Mouse (Mus musculus): ENCODE data around the gene Csrnp1. TPM values are rescaled to one million over a fixed set of nuclear protein-coding genes. Genes with fewer than 3 reads are reported as not detected.

The Csrnp1 gene
- polyA plus RNA-seq, 1 experiment from 2014 or later: 3.3 TPM

GRCm38 (mm10) chr9:119966221-119966910 is 18.1 kb downstream of the Csrnp1 start:
- no peak overlapping the region for H3K9ac ChIP-seq (ENCODE audit: low read depth, low read length)
- H3K4me3 ChIP-seq (ENCODE audit: low read depth, low read length): no peak overlapping the region
- H3K4me2 ChIP-seq (ENCODE audit: low read depth, low read length): no peak overlapping the region
- no peak overlapping the region for H3K27ac ChIP-seq (ENCODE audit: low read length)
- WGBS (ENCODE audit: insufficient replicate concordance): 77% methylated on average over 26 of the region's 26 CpGs
- no peaks in the 10 kb centered on the region for H3K36me3 ChIP-seq (ENCODE audit: control insufficient read depth, insufficient read depth)
- H3K4me1 ChIP-seq (ENCODE audit: control insufficient read depth, low read depth, low read length): no peaks in the 10 kb centered on the region; the same call in none of the 2 replicates
- ATAC-seq (ENCODE audit: low read depth): no peak
- H3K27me3 ChIP-seq (ENCODE audit: control insufficient read depth, insufficient read depth, low read depth, low read length): no peaks in the 10 kb centered on the region
- H3K9me3 ChIP-seq (replicated peaks; ENCODE audit: control insufficient read depth, low read length): no peaks in the 10 kb centered on the region

GRCm38 (mm10) chr9:119965186-119965585 is 19.3 kb downstream of the Csrnp1 start:
- no peak overlapping the region for H3K9ac ChIP-seq (ENCODE audit: low read depth, low read length)
- no peaks in the 10 kb centered on the region for H3K9me3 ChIP-seq (replicated peaks; ENCODE audit: control insufficient read depth, low read length)
- no peak overlapping the region for H3K4me2 ChIP-seq (ENCODE audit: low read depth, low read length)
- 61% methylated on average over 3 of the region's 3 CpGs for WGBS (ENCODE audit: insufficient replicate concordance)
- H3K27ac ChIP-seq (ENCODE audit: low read length): no peak overlapping the region
- no peaks in the 10 kb centered on the region; the same call in none of the 2 replicates for H3K4me1 ChIP-seq (ENCODE audit: control insufficient read depth, low read depth, low read length)
- no peak overlapping the region for H3K4me3 ChIP-seq (ENCODE audit: low read depth, low read length)
- H3K36me3 ChIP-seq (ENCODE audit: control insufficient read depth, insufficient read depth): no peaks in the 10 kb centered on the region
- H3K27me3 ChIP-seq (ENCODE audit: control insufficient read depth, insufficient read depth, low read depth, low read length): no peaks in the 10 kb centered on the region
- ATAC-seq (ENCODE audit: low read depth): no peak

- Histone ChIP-seq H3K27ac (ENCODE audit: low read length) (no peak overlapping the region), H3K9ac (ENCODE audit: low read depth, low read length) (no peak overlapping the region), H3K36me3 (ENCODE audit: control insufficient read depth, insufficient read depth) (no peaks in the 10 kb centered on the region), H3K4me1 (ENCODE audit: control insufficient read depth, low read depth, low read length) (no peaks in the 10 kb centered on the region; the same call in 1 of the 2 replicates), H3K4me2 (ENCODE audit: low read depth, low read length) (no peak overlapping the region), H3K4me3 (ENCODE audit: low read depth, low read length) (no peak overlapping the region), H3K9me3 (replicated peaks; ENCODE audit: control insufficient read depth, low read length) (no peaks in the 10 kb centered on the region), H3K27me3 (ENCODE audit: control insufficient read depth, insufficient read depth, low read depth, low read length) (no peaks in the 10 kb centered on the region)
- no peak for ATAC-seq (ENCODE audit: low read depth)
- WGBS (ENCODE audit: insufficient replicate concordance): 35% methylated on average over 3 of the region's 3 CpGs
Observed at GRCm38 (mm10) chr9:119964206-119964605, 20.3 kb downstream of the Csrnp1 start.

- 15% methylated on average over 21 of the region's 21 CpGs for WGBS (ENCODE audit: insufficient replicate concordance)
- no peak overlapping the region for H3K4me3 ChIP-seq (ENCODE audit: low read depth, low read length)
- H3K4me1 ChIP-seq (ENCODE audit: control insufficient read depth, low read depth, low read length): no peaks in the 10 kb centered on the region; the same call in 1 of the 2 replicates
- no peak overlapping the region for H3K9ac ChIP-seq (ENCODE audit: low read depth, low read length)
- no peak overlapping the region for H3K4me2 ChIP-seq (ENCODE audit: low read depth, low read length)
- H3K9me3 ChIP-seq (replicated peaks; ENCODE audit: control insufficient read depth, low read length): no peaks in the 10 kb centered on the region
- peak; percentile 75 for ATAC-seq (ENCODE audit: low read depth)
- H3K27ac ChIP-seq (ENCODE audit: low read length): no peak overlapping the region
- no peaks in the 10 kb centered on the region for H3K27me3 ChIP-seq (ENCODE audit: control insufficient read depth, insufficient read depth, low read depth, low read length)
- H3K36me3 ChIP-seq (ENCODE audit: control insufficient read depth, insufficient read depth): no peaks in the 10 kb centered on the region
Observed at GRCm38 (mm10) chr9:119962987-119963667, 21.3 kb downstream of the Csrnp1 start.

GRCm38 (mm10) chr9:119962216-119962615 is 22.2 kb downstream of the Csrnp1 start:
- no peak overlapping the region for H3K27ac ChIP-seq (ENCODE audit: low read length)
- no peak overlapping the region for H3K4me3 ChIP-seq (ENCODE audit: low read depth, low read length)
- no peaks in the 10 kb centered on the region for H3K36me3 ChIP-seq (ENCODE audit: control insufficient read depth, insufficient read depth)
- no peak overlapping the region for H3K9ac ChIP-seq (ENCODE audit: low read depth, low read length)
- H3K9me3 ChIP-seq (replicated peaks; ENCODE audit: control insufficient read depth, low read length): no peaks in the 10 kb centered on the region
- no peak for ATAC-seq (ENCODE audit: low read depth)
- H3K4me2 ChIP-seq (ENCODE audit: low read depth, low read length): no peak overlapping the region
- WGBS (ENCODE audit: insufficient replicate concordance): 54% methylated on average over 4 of the region's 4 CpGs
- H3K4me1 ChIP-seq (ENCODE audit: control insufficient read depth, low read depth, low read length): no peaks in the 10 kb centered on the region; the same call in 1 of the 2 replicates
- no peaks in the 10 kb centered on the region for H3K27me3 ChIP-seq (ENCODE audit: control insufficient read depth, insufficient read depth, low read depth, low read length)

GRCm38 (mm10) chr9:119958835-119959234 is 25.6 kb downstream of the Csrnp1 start:
- no peak overlapping the region for H3K4me3 ChIP-seq (ENCODE audit: low read depth, low read length)
- WGBS (ENCODE audit: insufficient replicate concordance): 50% methylated on average over 9 of the region's 9 CpGs
- ATAC-seq (ENCODE audit: low read depth): no peak

GRCm38 (mm10) chr9:119951388-119951787 is 33.1 kb downstream of the Csrnp1 start:
- no peak overlapping the region for H3K4me3 ChIP-seq (ENCODE audit: low read depth, low read length)
- no peaks in the 10 kb centered on the region for H3K36me3 ChIP-seq (ENCODE audit: control insufficient read depth, insufficient read depth)
- H3K27me3 ChIP-seq (ENCODE audit: control insufficient read depth, insufficient read depth, low read depth, low read length): no peaks in the 10 kb centered on the region
- no peak overlapping the region for H3K9ac ChIP-seq (ENCODE audit: low read depth, low read length)
- H3K27ac ChIP-seq (ENCODE audit: low read length): no peak overlapping the region
- no peaks in the 10 kb centered on the region for H3K9me3 ChIP-seq (replicated peaks; ENCODE audit: control insufficient read depth, low read length)
- no peaks in the 10 kb centered on the region for H3K4me1 ChIP-seq (ENCODE audit: control insufficient read depth, low read depth, low read length)
- WGBS (ENCODE audit: insufficient replicate concordance): 58% methylated on average over 9 of the region's 9 CpGs
- no peak for ATAC-seq (ENCODE audit: low read depth)
- H3K4me2 ChIP-seq (ENCODE audit: low read depth, low read length): no peak overlapping the region

More at GRCm38 (mm10) chr9:119958835-119959234, 25.6 kb downstream of the Csrnp1 start:
- no peak overlapping the region for H3K4me2 ChIP-seq (ENCODE audit: low read depth, low read length)
- H3K4me1 ChIP-seq (ENCODE audit: control insufficient read depth, low read depth, low read length): no peaks in the 10 kb centered on the region; the same call in 1 of the 2 replicates
- H3K36me3 ChIP-seq (ENCODE audit: control insufficient read depth, insufficient read depth): no peaks in the 10 kb centered on the region
- H3K27me3 ChIP-seq (ENCODE audit: control insufficient read depth, insufficient read depth, low read depth, low read length): no peaks in the 10 kb centered on the region
- H3K27ac ChIP-seq (ENCODE audit: low read length): no peak overlapping the region
- H3K9ac ChIP-seq (ENCODE audit: low read depth, low read length): no peak overlapping the region
- H3K9me3 ChIP-seq (replicated peaks; ENCODE audit: control insufficient read depth, low read length): no peaks in the 10 kb centered on the region

- no peak overlapping the region for H3K27ac ChIP-seq (ENCODE audit: low read length)
- H3K27me3 ChIP-seq (ENCODE audit: control insufficient read depth, insufficient read depth, low read depth, low read length): no peaks in the 10 kb centered on the region
- H3K9ac ChIP-seq (ENCODE audit: low read depth, low read length): no peak overlapping the region
- H3K9me3 ChIP-seq (replicated peaks; ENCODE audit: control insufficient read depth, low read length): no peaks in the 10 kb centered on the region
- H3K4me2 ChIP-seq (ENCODE audit: low read depth, low read length): no peak overlapping the region
- H3K4me1 ChIP-seq (ENCODE audit: control insufficient read depth, low read depth, low read length): no peaks in the 10 kb centered on the region
- H3K4me3 ChIP-seq (ENCODE audit: low read depth, low read length): no peak overlapping the region
- ATAC-seq (ENCODE audit: low read depth): no peak
- 52% methylated on average over 6 of the region's 6 CpGs for WGBS (ENCODE audit: insufficient replicate concordance)
- no peaks in the 10 kb centered on the region for H3K36me3 ChIP-seq (ENCODE audit: control insufficient read depth, insufficient read depth)
Observed at GRCm38 (mm10) chr9:119950434-119950833, 34.0 kb downstream of the Csrnp1 start.

- no peak overlapping the region for H3K27ac ChIP-seq (ENCODE audit: low read length)
- no peaks in the 10 kb centered on the region for H3K36me3 ChIP-seq (ENCODE audit: control insufficient read depth, insufficient read depth)
- H3K9ac ChIP-seq (ENCODE audit: low read depth, low read length): no peak overlapping the region
- H3K4me2 ChIP-seq (ENCODE audit: low read depth, low read length): no peak overlapping the region
- no peaks in the 10 kb centered on the region for H3K27me3 ChIP-seq (ENCODE audit: control insufficient read depth, insufficient read depth, low read depth, low read length)
- H3K4me1 ChIP-seq (ENCODE audit: control insufficient read depth, low read depth, low read length): no peaks in the 10 kb centered on the region
- no peaks in the 10 kb centered on the region for H3K9me3 ChIP-seq (replicated peaks; ENCODE audit: control insufficient read depth, low read length)
- no peak overlapping the region for H3K4me3 ChIP-seq (ENCODE audit: low read depth, low read length)
- no peak for ATAC-seq (ENCODE audit: low read depth)
- WGBS (ENCODE audit: insufficient replicate concordance): 2% methylated on average over 3 of the region's 3 CpGs
Observed at GRCm38 (mm10) chr9:119948804-119949203, 35.7 kb downstream of the Csrnp1 start.

All from liver, embryonic 16.5 days (tissue).